Mouse (Mus musculus): ENCODE measurements around the gene Il18bp.

- TF ChIP-seq POLR2A (IDR thresholded peaks at IDR 0.05; ENCODE audit: low read depth, low read length) (no peak), CTCF (conservative IDR thresholded peaks at IDR 0.05; ENCODE audit: insufficient read depth, insufficient read length, low read depth, low read length) (no peak)
These were observed 52.9 kb downstream of the Il18bp start for GRCm38 (mm10) chr7:101965606-101966005.

Measured in kidney, adult 2 months (tissue).